Mouse (Mus musculus) cerebellum, adult 2 months (tissue): ENCODE data around the gene Cabp7.

Experiments
- CTCF ChIP-seq: fragments of 200-500 bp; IDR thresholded peaks from 2 replicates; pipeline ENCODE4 v1.5.1; 2011; ENCODE audit warnings: low read depth, mild to moderate bottlenecking, control low read depth, low read length, moderate library complexity, borderline replicate concordance; ENCODE audit not compliant: insufficient read depth
- POLR2A ChIP-seq: fragments of 200-500 bp; IDR thresholded peaks from 2 replicates; pipeline ENCODE4 v1.6.1; 2011; ENCODE audit warnings: low read length, control low read depth, borderline replicate concordance; ENCODE audit not compliant: insufficient read depth

DNA sequence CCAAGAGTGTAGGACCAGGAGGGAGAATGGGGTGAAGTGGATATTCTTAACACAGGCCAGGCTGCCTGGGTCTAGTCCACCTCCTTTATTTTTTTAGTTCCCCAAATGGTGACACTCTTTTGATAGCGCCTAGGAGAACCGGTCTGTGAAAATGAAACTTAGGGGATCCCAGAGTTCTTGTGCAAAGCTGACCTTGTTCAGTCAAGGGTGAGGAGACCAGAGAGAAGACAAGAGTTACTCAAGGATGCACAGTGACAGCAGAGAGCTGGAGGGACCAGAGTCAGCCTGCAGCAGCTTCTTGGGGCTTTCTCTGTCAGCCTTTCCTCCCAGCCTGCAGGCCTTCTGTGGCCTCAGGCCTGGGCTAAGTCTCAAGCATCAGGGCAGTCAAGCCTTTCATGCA, 15.9 kb upstream of the Cabp7 start:
- TF ChIP-seq POLR2A, result no peak
- TF ChIP-seq CTCF, result no peak
